11 mouse cellular contexts compared by ENCODE assay signal in the genomic region with DNA sequence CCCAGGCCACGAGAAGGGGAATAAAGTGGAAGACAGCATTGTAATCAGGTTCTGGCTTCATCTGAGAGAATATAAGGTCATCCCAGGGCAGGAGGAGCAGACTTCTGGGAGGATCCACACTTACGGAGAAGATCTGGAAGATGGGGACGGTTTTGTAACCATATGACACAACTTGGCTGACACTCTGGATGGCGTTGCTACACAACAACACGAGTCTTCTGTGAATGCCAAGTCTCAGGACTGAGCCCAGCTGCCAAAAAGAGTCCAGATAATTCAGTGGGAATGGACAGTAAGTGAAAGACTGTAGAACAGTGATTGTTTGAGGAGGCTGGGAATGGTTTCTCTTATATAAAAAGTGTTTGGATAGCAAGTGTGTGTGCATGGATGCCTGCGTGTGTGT. TPM values are rescaled to one million over a fixed set of nuclear protein-coding genes. Genes with fewer than 3 reads are reported as not detected.
DNase-seq lines count a peak whose midpoint lies in the region; ATAC-seq and TF ChIP-seq lines count a peak whose summit lies in the region.
"Had no signal": no experiment of that assay in that cellular context is flagged by ENCODE, and none has a peak within 500 bp of the region (broad histone marks: within the 10 kb centered on the region; RNA-seq: fewer than 3 reads in every experiment).

No protein-coding gene starts in this region.

- 62% methylated on average over 6 of the region's 6 CpGs for WGBS in liver, adult 2 months
- 79% methylated on average over 6 of the region's 6 CpGs for WGBS in intestine, embryonic 15.5 days

- H3K9me3 ChIP-seq in intestine, embryonic 15.5 days, result no peaks in the 10 kb centered on the region
- H3K9me3 ChIP-seq: embryonic facial prominence, embryonic 12.5 days; limb, embryonic 12.5 days had no signal

- no peaks in the 10 kb centered on the region for H3K27me3 ChIP-seq in liver, adult 2 months (ENCODE audit: control insufficient read depth, insufficient read depth, low read length)
- H3K27me3 ChIP-seq in intestine, embryonic 15.5 days (replicated peaks), result no peaks in the 10 kb centered on the region
- H3K27me3 ChIP-seq: embryonic facial prominence, embryonic 12.5 days; limb, embryonic 12.5 days had no signal

- H3K4me3 ChIP-seq in liver, adult 2 months (ENCODE audit: insufficient read depth, low read depth, low read length), result no peak overlapping the region
- H3K4me3 ChIP-seq in intestine, embryonic 15.5 days (replicated peaks), result no peak overlapping the region
- H3K4me3 ChIP-seq: embryonic facial prominence, embryonic 12.5 days; limb, embryonic 12.5 days had no signal

- H3K27ac ChIP-seq in liver, adult 2 months (replicated peaks; ENCODE audit: insufficient read depth, low read depth, low read length), result no peak overlapping the region
- no peak overlapping the region for H3K27ac ChIP-seq in intestine, embryonic 15.5 days
- H3K27ac ChIP-seq: embryonic facial prominence, embryonic 12.5 days; limb, embryonic 12.5 days had no signal

- ATAC-seq in intestine, embryonic 15.5 days, result no peak

- H3K4me1 ChIP-seq in liver, adult 2 months (ENCODE audit: control insufficient read depth, insufficient read depth, low read length), result no peaks in the 10 kb centered on the region
- no peaks in the 10 kb centered on the region for H3K4me1 ChIP-seq in intestine, embryonic 15.5 days (replicated peaks)
- H3K4me1 ChIP-seq: embryonic facial prominence, embryonic 12.5 days; limb, embryonic 12.5 days had no signal

- peak; percentile 68 for DNase-seq in liver, adult 2 months (ENCODE audit: extremely low read depth, low read depth, low spot score)
- DNase-seq in liver, result no peak
- DNase-seq in brain, adult 2 months (ENCODE audit: low read depth, low spot score), result peak; percentile 16
- DNase-seq in heart, adult 8-10 months (ENCODE audit: low spot score), result peak; percentile 62
- DNase-seq in lung, postnatal 25 days (ENCODE audit: low spot score), result peak; percentile 52
- no peak for DNase-seq in right cerebral cortex, postnatal 25 days
- no peak for DNase-seq in embryo, embryonic 10 days (ENCODE audit: low spot score)
- DNase-seq: cerebellum, adult 11 months had no signal

- TF ChIP-seq CTCF in liver, adult 2 months (IDR thresholded peaks at IDR 0.05; ENCODE audit: low read depth, low read length), result no peak

- H3K79me2 ChIP-seq in liver, adult 2 months (ENCODE audit: control insufficient read depth, insufficient read depth, low read length), result no peaks in the 10 kb centered on the region

- H3K4me2 ChIP-seq in intestine, embryonic 15.5 days (replicated peaks), result no peak overlapping the region
- H3K4me2 ChIP-seq: embryonic facial prominence, embryonic 12.5 days; limb, embryonic 12.5 days had no signal

- H3K9ac ChIP-seq in liver, adult 2 months (ENCODE audit: low read depth, low read length), result no peak overlapping the region
- no peak overlapping the region for H3K9ac ChIP-seq in intestine, embryonic 15.5 days
- H3K9ac ChIP-seq: embryonic facial prominence, embryonic 12.5 days; limb, embryonic 12.5 days had no signal

- no peaks in the 10 kb centered on the region for H3K36me3 ChIP-seq in liver, adult 2 months (ENCODE audit: control insufficient read depth, insufficient read depth, low read length)
- no peaks in the 10 kb centered on the region for H3K36me3 ChIP-seq in intestine, embryonic 15.5 days
- H3K36me3 ChIP-seq: embryonic facial prominence, embryonic 12.5 days; limb, embryonic 12.5 days had no signal

- no peak for TF ChIP-seq POLR2A in liver, adult 2 months (IDR thresholded peaks at IDR 0.05; ENCODE audit: extremely low read depth, insufficient read depth, low read length)

RNA-seq across cellular contexts. Expression of a gene that starts 36.1 kb away (rescaled TPM):
- total RNA-seq in liver, adult 2 months (2014; rRNA removed), result 0.92 and 1.9 TPM in 2 replicates
- polyA plus RNA-seq in liver, adult 2 months (2012; rRNA removed), result 3.9 and 5.9 TPM in 2 replicates
- 1 to 10 TPM; 1.5 to 2.0 (median 1.8) TPM for total RNA-seq in heart, adult 8-10 months (2022)
- 3.1 and 3.9 TPM in 2 replicates for polyA plus RNA-seq in intestine, embryonic 15.5 days (2015; fragmentation: Nextera tagmentation; extraction: Ambion mirVana)

Comparison
In these comparisons a context has a peak if more than half of its experiments do, and no peak if none do; other contexts are left out.
1. DNase-seq: peak in liver, adult 2 months (single experiment), brain, adult 2 months (single experiment), heart, adult 8-10 months (single experiment) and lung, postnatal 25 days (single experiment); none in liver (single experiment), right cerebral cortex, postnatal 25 days (single experiment) and embryo, embryonic 10 days (single experiment).